Mouse (Mus musculus) G1E-ER4 (cell line): Measurements from ENCODE around the gene Pdk2. TPM values are rescaled to one million over a fixed set of nuclear protein-coding genes. Genes with fewer than 3 reads are reported as not detected.

Experiments used
- GATA1 ChIP-seq: IDR thresholded peaks from one replicate; pipeline ENCODE4 v1.8.0; 2012; ENCODE audit warnings: low read length, inconsistent platforms
- polyA plus RNA-seq: library from polyadenylated mRNA; stranded (reverse); fragments of >175 nt; gene quantifications from 2 replicates; pipeline ENCODE4 v1.2.3, GENCODE M21; 2012

Gene Pdk2
- polyA plus RNA-seq: 32.6 and 36.2 TPM in 2 replicates

DNA sequence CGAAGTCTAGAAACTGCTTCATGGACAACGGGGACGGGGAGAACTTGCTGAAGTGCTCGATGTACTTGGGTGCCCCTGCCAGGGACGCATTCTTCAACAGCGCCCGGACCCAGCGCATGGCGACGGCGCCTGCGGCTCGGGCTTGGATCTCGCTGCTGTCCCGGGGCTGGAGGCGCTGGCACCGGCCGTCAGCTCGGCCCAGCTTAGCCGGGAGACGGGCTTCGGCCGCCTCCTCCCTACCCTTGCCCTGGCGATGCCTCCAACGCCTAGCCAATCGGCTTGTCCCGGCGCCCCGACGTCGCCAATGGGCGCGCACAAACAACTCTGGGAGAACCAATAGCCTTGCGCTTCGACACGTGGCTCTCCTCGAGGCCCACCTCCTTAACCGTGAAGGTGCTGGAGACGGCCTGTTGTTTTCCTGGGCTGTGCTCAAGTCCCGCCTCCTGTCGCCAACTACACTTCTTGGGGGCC is at the start of gene Pdk2:
Gene Pdk2 (minus strand): TSS at position 216 of the 471 bp plus-strand sequence.
- TF ChIP-seq GATA1: no peak

DNA sequence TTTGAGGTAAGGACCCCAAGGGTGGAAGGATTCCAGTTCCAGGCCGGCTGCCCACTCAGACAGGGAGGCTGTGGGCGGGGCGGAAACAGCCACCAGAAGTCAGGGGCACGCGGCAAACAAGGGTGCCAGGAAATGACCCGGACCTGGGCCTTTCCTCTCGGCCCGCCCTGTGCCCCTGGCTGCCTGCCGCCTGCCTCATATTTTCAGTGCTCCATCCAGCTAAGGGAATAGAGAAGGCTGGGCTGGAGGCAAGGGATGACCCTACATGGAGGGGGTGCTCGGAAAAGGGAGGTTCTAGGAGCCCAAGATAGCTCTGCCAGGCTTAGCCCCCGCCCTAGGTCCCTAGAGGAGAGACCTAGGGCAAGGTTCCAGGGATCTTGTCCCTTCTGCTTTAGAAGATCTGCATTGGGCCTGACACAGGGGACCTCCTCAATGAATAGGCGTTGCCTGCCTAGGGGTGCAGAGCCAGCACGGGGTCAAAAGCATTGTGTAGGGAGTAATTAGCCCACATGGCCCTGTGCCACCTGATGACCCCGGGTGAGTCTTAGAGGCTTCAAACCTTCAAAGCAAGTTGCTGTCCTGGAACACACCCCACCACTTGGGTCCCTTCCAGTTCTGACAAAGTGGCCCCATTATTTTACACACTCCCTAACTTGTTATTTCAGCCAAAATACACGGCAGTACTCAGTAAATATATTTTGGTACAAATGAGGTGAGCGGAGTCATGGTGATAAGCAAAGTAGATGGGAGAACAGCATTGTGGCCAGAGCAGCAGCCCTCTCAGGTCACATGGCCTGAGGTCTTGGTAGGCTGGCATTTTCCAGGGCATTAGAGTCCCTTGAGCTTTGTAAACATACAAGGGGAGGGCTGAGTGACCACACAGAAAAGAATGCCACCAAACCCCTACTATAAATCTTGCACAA is 48.0 kb upstream of the Pdk2 start:
- no peak for TF ChIP-seq GATA1

GRCm38 (mm10) chr11:95088286-95088685 is 47.1 kb upstream of the Pdk2 start:
- no peak for TF ChIP-seq GATA1

DNA sequence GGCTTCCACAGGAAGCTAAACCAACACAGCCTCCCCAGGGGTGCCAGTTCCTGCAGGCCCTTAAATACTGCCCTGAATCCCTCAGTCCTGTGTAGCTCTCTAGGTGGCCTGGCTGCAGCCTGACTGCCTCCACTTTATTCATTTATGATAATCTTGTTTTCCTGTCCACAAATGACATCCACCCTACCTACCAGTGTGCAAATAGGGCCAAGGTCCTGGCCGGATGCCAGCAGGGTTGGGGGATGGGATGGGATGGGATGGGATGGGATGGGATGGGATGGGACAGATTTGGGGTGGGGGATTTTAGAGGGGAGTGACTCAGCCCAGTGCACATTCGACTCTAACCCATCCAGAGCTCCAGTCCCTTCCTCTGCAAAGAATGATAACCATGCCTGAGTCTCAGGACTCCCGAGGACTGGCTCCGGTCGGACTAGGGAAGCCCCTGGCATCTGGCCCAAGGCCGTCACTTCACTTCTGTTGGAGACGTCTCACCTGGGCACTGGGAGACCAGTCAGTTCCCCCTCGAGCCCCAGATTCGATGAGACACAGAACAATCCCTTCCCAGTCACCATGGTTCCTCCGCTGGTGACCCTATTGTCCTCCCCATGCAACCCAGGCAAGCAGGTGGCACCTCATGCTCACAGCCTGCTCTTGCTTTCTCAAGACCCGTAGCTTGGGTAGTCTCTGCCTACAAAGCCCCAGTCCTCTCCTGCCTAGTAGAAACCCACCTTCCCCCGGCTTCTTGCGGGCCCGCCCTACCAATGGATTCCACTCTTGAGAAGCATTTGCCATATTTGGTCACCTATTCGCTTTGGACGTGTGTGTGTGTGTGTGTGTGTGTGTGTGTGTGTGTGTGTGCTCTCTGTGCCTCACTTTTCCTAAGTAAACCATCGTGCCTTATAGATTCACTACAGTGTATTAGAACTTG is 46.4 kb upstream of the Pdk2 start:
- TF ChIP-seq GATA1: no peak

- TF ChIP-seq GATA1: no peak
Measured at GRCm38 (mm10) chr11:95086229-95086628, 45.1 kb upstream of the Pdk2 start.

DNA sequence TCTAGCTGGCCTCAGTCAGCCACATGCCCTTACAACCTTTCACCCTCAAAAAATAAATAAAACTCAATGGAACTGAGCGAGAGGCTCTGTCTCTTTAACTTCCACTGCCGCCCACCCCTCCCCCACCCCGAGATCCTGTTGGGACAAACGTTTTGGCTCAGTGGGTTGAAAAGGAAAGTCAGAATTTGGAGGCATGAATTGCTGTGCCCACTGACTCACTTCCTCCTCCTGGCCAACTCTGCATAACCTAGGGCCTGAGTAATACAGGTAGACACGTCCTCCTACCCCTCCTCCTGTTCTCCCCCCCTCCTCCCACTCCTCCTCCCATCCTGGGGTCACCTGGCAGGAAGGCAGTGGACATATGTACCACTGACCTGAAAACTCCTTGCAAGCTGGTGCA is 44.6 kb upstream of the Pdk2 start:
- TF ChIP-seq GATA1: no peak

DNA sequence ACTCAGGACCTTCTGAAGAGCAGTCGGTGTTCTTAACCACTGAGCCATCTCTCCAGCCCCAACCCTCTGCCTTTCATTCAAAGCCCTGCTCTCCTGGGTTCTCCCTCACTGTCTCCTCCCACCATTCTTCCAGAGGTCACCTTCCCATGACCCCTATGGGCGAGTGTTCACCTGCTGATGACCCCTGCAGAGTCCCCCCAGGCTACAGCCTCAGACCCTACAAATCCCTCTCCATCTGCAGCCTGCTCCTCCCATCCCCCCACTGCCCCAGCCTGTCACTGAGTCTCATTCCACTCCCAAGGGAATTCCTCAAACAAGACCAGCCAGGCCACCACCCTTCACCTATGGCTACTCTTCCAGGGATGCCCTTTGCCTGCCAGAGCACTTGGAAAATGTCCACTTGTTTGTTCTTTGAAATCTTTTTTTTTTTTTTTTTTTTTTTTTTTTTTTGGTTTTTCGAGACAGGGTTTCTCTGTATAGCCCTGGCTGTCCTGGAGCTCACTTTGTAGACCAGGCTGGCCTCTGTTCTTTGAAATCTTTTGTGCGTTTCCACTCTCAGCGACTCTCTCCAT is 43.7 kb upstream of the Pdk2 start:
- no peak for TF ChIP-seq GATA1

DNA sequence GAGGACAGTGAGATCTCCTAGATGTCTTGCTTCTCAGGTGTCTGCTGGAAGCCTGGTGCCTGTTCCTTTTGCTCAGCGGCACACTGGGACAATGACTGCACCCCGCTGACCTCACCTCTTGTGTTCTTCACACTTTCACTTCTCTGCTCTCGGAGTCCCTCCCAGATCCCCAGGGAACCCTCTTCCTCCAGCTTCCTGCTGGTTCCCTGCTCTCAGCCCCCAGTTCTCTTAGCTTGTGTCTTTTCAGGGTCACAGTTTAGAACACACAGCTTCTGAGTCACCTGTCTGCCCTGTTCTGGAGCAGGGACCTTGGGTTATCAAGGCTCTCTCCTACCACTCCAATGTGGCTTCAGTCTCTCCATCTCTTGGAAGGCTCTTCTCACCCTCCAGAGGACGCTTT is 43.0 kb upstream of the Pdk2 start:
- no peak for TF ChIP-seq GATA1

DNA sequence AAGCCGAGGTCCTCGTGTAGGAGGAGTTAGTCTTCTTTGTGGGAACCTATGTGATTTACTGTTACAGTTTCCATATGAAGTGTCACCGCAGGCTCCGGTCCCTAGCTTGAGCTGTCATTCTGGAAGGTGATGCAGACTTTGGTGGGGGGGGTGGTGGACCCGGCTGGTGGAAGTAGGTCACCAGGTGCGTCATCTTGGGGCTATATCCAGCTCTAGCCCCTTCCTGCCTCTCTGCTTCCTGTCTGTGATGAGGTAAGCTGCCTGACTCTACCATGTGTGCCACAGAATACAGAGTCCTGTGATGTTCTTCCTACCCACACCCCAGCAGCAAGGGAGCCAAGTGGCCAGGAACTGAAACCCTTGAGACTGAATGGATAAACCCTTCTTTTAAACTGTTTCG is 41.7 kb upstream of the Pdk2 start:
- TF ChIP-seq GATA1: no peak

GRCm38 (mm10) chr11:95080783-95081182 is 39.6 kb upstream of the Pdk2 start:
- no peak for TF ChIP-seq GATA1

GRCm38 (mm10) chr11:95079256-95079875 is 38.2 kb upstream of the Pdk2 start:
- TF ChIP-seq GATA1: no peak

DNA sequence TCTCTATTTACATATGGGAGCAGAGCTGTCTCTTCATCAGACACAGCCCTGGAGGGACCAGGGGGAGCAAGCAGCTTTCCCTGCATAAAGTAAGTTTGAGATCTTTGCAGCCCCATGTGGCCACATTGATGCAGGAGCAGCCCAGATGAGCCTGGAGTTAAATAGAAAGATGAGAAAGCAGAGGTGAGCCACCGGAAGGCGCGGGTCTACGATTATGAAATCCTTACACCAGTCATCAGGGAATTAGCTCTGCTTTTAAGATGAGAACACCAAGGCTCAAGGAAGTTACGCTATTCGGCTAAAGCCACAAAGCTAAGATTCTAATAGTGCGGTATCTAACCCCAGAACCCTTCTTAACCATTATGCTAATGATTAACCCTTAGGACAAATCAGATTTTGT is 36.8 kb upstream of the Pdk2 start:
- no peak for TF ChIP-seq GATA1

GRCm38 (mm10) chr11:95076536-95077111 is 35.5 kb upstream of the Pdk2 start, which contains the start of gene Itga3:
Itga3 (minus strand) TSS chr11:95076801.
- no peak for TF ChIP-seq GATA1

DNA sequence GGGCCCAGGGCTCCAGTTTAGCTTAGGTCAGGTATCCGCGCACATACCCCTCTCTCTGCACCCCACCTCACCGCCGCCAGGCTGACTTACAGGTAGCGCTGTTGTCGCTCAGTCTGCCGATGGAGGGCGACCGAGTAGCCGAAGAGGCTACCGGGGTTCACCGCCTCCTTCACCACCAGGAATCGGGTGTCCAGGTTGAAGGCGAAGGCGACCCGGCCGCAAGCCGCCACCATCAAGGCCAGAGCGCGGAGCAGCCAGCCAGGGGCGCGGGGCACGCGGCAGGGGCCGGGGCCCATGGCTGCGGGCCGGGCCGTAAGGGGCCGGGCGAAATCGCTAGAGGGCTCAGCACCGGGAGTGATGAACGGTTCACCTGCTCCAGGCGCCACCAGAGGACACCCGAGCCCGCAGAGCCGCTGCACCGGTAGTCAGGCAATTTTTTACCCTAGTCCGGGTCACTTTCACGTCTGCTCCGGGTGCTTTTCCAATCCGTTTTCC is 34.9 kb upstream of the Pdk2 start:
- no peak for TF ChIP-seq GATA1
